Mouse (Mus musculus) heart, postnatal 0 days (tissue): ENCODE results near the gene Fndc10.

Source experiments
- CTCF ChIP-seq: IDR thresholded peaks from 2 replicates; pipeline ENCODE4 v1.5.1; 2016; ENCODE audit warnings: antibody characterized with exemption, control low read depth, low read depth
- EP300 ChIP-seq: IDR thresholded peaks from 2 replicates; pipeline ENCODE4 v1.6.1; 2016; ENCODE audit warnings: antibody characterized with exemption, low read depth

DNA sequence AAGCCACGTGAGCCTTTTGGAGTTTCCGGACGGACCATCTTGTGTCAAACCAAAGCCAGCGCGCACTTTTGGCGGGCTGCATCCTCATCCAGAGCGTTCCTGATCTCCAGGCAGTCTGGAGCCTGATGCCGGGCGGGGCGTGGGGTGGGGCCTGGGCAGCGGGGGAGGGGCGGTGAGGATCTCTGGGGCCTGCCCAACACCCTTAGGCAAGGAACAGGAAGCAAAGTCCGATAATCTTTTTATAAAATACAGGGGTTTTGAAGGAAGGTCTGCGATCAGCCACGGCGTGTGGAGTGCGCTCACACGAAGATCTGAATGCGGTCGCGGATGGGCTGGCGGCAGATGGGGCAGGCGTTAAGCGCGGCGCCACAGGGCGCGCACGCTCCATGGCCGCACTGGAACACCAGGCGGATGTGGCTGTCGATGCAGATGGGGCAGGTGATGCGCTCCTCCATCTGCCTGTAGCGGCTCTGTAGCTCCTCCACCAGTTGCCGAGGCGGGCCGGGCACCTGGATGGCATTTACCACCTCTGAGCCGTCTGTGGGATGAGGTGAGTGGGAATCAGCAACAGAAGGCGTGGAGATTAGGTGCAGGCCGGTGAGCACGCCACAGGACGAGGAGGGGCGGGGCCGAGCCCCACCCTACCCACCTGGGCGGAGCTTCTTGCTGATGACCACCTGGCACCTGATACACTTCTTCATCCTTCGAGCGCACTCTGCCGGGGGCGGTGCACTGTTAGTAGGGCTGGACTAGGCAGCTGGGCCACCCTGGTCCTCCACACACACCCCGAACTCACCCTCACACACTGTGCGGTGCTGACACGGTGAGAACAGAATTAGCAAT, 39.5 kb upstream of the Fndc10 start:
- TF ChIP-seq CTCF (no peak), EP300 (no peak)
